Mouse (Mus musculus): ENCODE results near the gene Slc4a4. TPM values are rescaled to one million over a fixed set of nuclear protein-coding genes. Genes with fewer than 3 reads are reported as not detected.

Slc4a4 gene
- polyA plus RNA-seq, 1 experiment from 2014 or later: 2.2 TPM

GRCm38 (mm10) chr5:89209973-89210703 lies 323.5 kb downstream of the Slc4a4 start:
- H3K4me1 ChIP-seq: no peaks in the 10 kb centered on the region
- no peaks in the 10 kb centered on the region for H3K27me3 ChIP-seq (ENCODE audit: low read depth, poor library complexity, severe bottlenecking)
- H3K36me3 ChIP-seq: no peaks in the 10 kb centered on the region
- DNase-seq (ENCODE audit: low spot score): no peak
- WGBS: 67% methylated on average over 7 of the region's 7 CpGs
- no peaks in the 10 kb centered on the region for H3K9me3 ChIP-seq (replicated peaks)
- H3K4me3 ChIP-seq: no peak overlapping the region
- H3K27ac ChIP-seq: no peak overlapping the region

- no peak for DNase-seq (ENCODE audit: low spot score)
- no peaks in the 10 kb centered on the region for H3K27me3 ChIP-seq (ENCODE audit: low read depth, poor library complexity, severe bottlenecking)
- no peaks in the 10 kb centered on the region for H3K4me1 ChIP-seq
- no peak overlapping the region for H3K4me3 ChIP-seq
- no peaks in the 10 kb centered on the region for H3K9me3 ChIP-seq (replicated peaks)
- H3K36me3 ChIP-seq: no peaks in the 10 kb centered on the region
- no peak overlapping the region for H3K27ac ChIP-seq
- WGBS: 77% methylated on average over 1 of the region's 1 CpGs
Observed at GRCm38 (mm10) chr5:89211057-89211456, 324.4 kb downstream of the Slc4a4 start.

- H3K27me3 ChIP-seq (ENCODE audit: low read depth, poor library complexity, severe bottlenecking): no peaks in the 10 kb centered on the region
- no peak overlapping the region for H3K4me3 ChIP-seq
- no peak for DNase-seq (ENCODE audit: low spot score)
- H3K4me1 ChIP-seq: peaks cover 20% of the 10 kb centered on the region
- no peaks in the 10 kb centered on the region for H3K9me3 ChIP-seq (replicated peaks)
- H3K36me3 ChIP-seq: no peaks in the 10 kb centered on the region
- no peak overlapping the region for H3K27ac ChIP-seq
- WGBS: 88% methylated on average over 8 of the region's 8 CpGs
Observed at GRCm38 (mm10) chr5:89218222-89218621, 331.6 kb downstream of the Slc4a4 start.

- H3K36me3 ChIP-seq: no peaks in the 10 kb centered on the region
- H3K27ac ChIP-seq: no peak overlapping the region
- WGBS: 66% methylated on average over 6 of the region's 6 CpGs
- no peak for DNase-seq (ENCODE audit: low spot score)
- peaks cover 25% of the 10 kb centered on the region for H3K4me1 ChIP-seq
- H3K9me3 ChIP-seq (replicated peaks): no peaks in the 10 kb centered on the region
- H3K4me3 ChIP-seq: no peak overlapping the region
- no peaks in the 10 kb centered on the region for H3K27me3 ChIP-seq (ENCODE audit: low read depth, poor library complexity, severe bottlenecking)
Observed at GRCm38 (mm10) chr5:89218709-89219108, 332.1 kb downstream of the Slc4a4 start.

- peak overlapping the region; percentile 36; the same call in 1 of the 2 replicates for H3K27ac ChIP-seq
- DNase-seq (ENCODE audit: low spot score): no peak
- H3K4me3 ChIP-seq: no peak overlapping the region
- WGBS: 51% methylated on average over 1 of the region's 1 CpGs
- no peaks in the 10 kb centered on the region for H3K27me3 ChIP-seq (ENCODE audit: low read depth, poor library complexity, severe bottlenecking)
- no peaks in the 10 kb centered on the region for H3K9me3 ChIP-seq (replicated peaks)
- H3K4me1 ChIP-seq: peaks cover 37% of the 10 kb centered on the region
- peaks cover under 1% of the 10 kb centered on the region; the same call in 1 of the 2 replicates for H3K36me3 ChIP-seq
Observed at GRCm38 (mm10) chr5:89221658-89222057, 335.0 kb downstream of the Slc4a4 start.

GRCm38 (mm10) chr5:89223061-89223740 lies 336.6 kb downstream of the Slc4a4 start:
- 31% methylated on average over 10 of the region's 10 CpGs for WGBS
- Histone ChIP-seq H3K36me3 (peaks cover 3% of the 10 kb centered on the region; the same call in 1 of the 2 replicates), H3K4me3 (peak overlapping the region; percentile 28), H3K27ac (peak overlapping the region; percentile 75), H3K27me3 (ENCODE audit: low read depth, poor library complexity, severe bottlenecking) (no peaks in the 10 kb centered on the region), H3K9me3 (replicated peaks) (no peaks in the 10 kb centered on the region), H3K4me1 (peaks cover 37% of the 10 kb centered on the region)
- peak; percentile 41 for DNase-seq (ENCODE audit: low spot score)

- Histone ChIP-seq H3K4me1 (peaks cover 33% of the 10 kb centered on the region), H3K9me3 (replicated peaks) (no peaks in the 10 kb centered on the region), H3K27ac (peak overlapping the region; percentile 75; the same call in 1 of the 2 replicates), H3K4me3 (peak overlapping the region; percentile 28), H3K27me3 (ENCODE audit: low read depth, poor library complexity, severe bottlenecking) (no peaks in the 10 kb centered on the region), H3K36me3 (peaks cover 3% of the 10 kb centered on the region; the same call in 1 of the 2 replicates)
- DNase-seq (ENCODE audit: low spot score): no peak
- WGBS: 52% methylated on average over 9 of the region's 9 CpGs
Observed at GRCm38 (mm10) chr5:89223744-89224368, 337.2 kb downstream of the Slc4a4 start.

- Histone ChIP-seq H3K36me3 (peaks cover 3% of the 10 kb centered on the region; the same call in 1 of the 2 replicates), H3K27ac (no peak overlapping the region), H3K9me3 (replicated peaks) (no peaks in the 10 kb centered on the region), H3K4me3 (no peak overlapping the region), H3K4me1 (peaks cover 19% of the 10 kb centered on the region), H3K27me3 (ENCODE audit: low read depth, poor library complexity, severe bottlenecking) (no peaks in the 10 kb centered on the region)
- DNase-seq (ENCODE audit: low spot score): no peak
- 82% methylated on average over 2 of the region's 2 CpGs for WGBS
Observed at GRCm38 (mm10) chr5:89227948-89228347, 341.3 kb downstream of the Slc4a4 start.

- Histone ChIP-seq H3K36me3 (peaks cover 3% of the 10 kb centered on the region; the same call in 1 of the 2 replicates), H3K27me3 (ENCODE audit: low read depth, poor library complexity, severe bottlenecking) (no peaks in the 10 kb centered on the region), H3K9me3 (replicated peaks) (no peaks in the 10 kb centered on the region), H3K27ac (no peak overlapping the region), H3K4me1 (0 out of 2 replicates have a peak, but pooled peaks cover 3% of the 10 kb centered on the region), H3K4me3 (no peak overlapping the region)
- DNase-seq (ENCODE audit: low spot score): no peak
- WGBS: 86% methylated on average over 5 of the region's 5 CpGs
Observed at GRCm38 (mm10) chr5:89229606-89230005, 343.0 kb downstream of the Slc4a4 start.

- Histone ChIP-seq H3K27ac (no peak overlapping the region), H3K4me3 (no peak overlapping the region), H3K4me1 (no peaks in the 10 kb centered on the region), H3K9me3 (replicated peaks) (no peaks in the 10 kb centered on the region), H3K27me3 (ENCODE audit: low read depth, poor library complexity, severe bottlenecking) (no peaks in the 10 kb centered on the region), H3K36me3 (no peaks in the 10 kb centered on the region)
- no peak for DNase-seq (ENCODE audit: low spot score)
- WGBS: 80% methylated on average over 7 of the region's 7 CpGs
Observed at GRCm38 (mm10) chr5:89232313-89232712, 345.7 kb downstream of the Slc4a4 start.

GRCm38 (mm10) chr5:89251806-89252205 lies 365.2 kb downstream of the Slc4a4 start:
- 83% methylated on average over 5 of the region's 5 CpGs for WGBS
- no peaks in the 10 kb centered on the region for H3K36me3 ChIP-seq
- DNase-seq (ENCODE audit: low spot score): no peak
- H3K9me3 ChIP-seq (replicated peaks): no peaks in the 10 kb centered on the region
- no peak overlapping the region for H3K27ac ChIP-seq
- H3K4me1 ChIP-seq: no peaks in the 10 kb centered on the region
- no peaks in the 10 kb centered on the region for H3K27me3 ChIP-seq (ENCODE audit: low read depth, poor library complexity, severe bottlenecking)
- no peak overlapping the region for H3K4me3 ChIP-seq

GRCm38 (mm10) chr5:89259804-89260492 lies 373.3 kb downstream of the Slc4a4 start:
- no peaks in the 10 kb centered on the region for H3K27me3 ChIP-seq (ENCODE audit: low read depth, poor library complexity, severe bottlenecking)
- H3K4me3 ChIP-seq: no peak overlapping the region
- peaks cover 5% of the 10 kb centered on the region; the same call in 1 of the 2 replicates for H3K4me1 ChIP-seq
- no peaks in the 10 kb centered on the region for H3K36me3 ChIP-seq
- DNase-seq (ENCODE audit: low spot score): no peak
- H3K9me3 ChIP-seq (replicated peaks): no peaks in the 10 kb centered on the region
- WGBS: 90% methylated on average over 9 of the region's 9 CpGs
- H3K27ac ChIP-seq: no peak overlapping the region
